Mouse (Mus musculus) G1E (cell line): ENCODE measurements around the gene Cdc42bpa.

Source experiments
- CTCF ChIP-seq: IDR thresholded peaks from 2 replicates; pipeline ENCODE4 v1.5.1; 2012; ENCODE audit warnings: low read depth, low read length, inconsistent platforms, mixed read lengths
- GATA2 ChIP-seq: IDR thresholded peaks from 2 replicates; pipeline ENCODE4 v1.6.1; 2012; ENCODE audit warnings: low read depth, low read length, inconsistent platforms, borderline replicate concordance
- TAL1 ChIP-seq: conservative IDR thresholded peaks from 2 replicates; pipeline ENCODE4 v1.6.1; 2012; ENCODE audit warnings: low read depth, low read length, inconsistent platforms, mixed read lengths

- TF ChIP-seq TAL1 (no peak), CTCF (no peak), GATA2 (no peak)
Observed at GRCm38 (mm10) chr1:179978742-179979141, 18.5 kb downstream of the Cdc42bpa start.
